Mouse (Mus musculus): ENCODE results near the gene Fcrl6.

Fcrl6 gene

GRCm38 (mm10) chr1:172562641-172563464 lies 39.5 kb downstream of the Fcrl6 start:
- in situ Hi-C loops (cut with MboI; ENCODE audit: low pct_unique_long_range_greater_than_20kb in 1 of 2, low sequenced_read_pairs in 2 of 2, unreplicated experiment in 1 of 2), result no loop called here

- in situ Hi-C loops (cut with MboI; ENCODE audit: low pct_unique_long_range_greater_than_20kb in 1 of 2, low sequenced_read_pairs in 2 of 2, unreplicated experiment in 1 of 2), result no loop called here
Measured at GRCm38 (mm10) chr1:172555638-172556037, 46.7 kb downstream of the Fcrl6 start, which contains the start of gene Vsig8. TSS of gene Vsig8 (plus strand) at chr1:172555938.

GRCm38 (mm10) chr1:172552623-172553022 lies 49.7 kb downstream of the Fcrl6 start:
- in situ Hi-C loops (cut with MboI; ENCODE audit: low pct_unique_long_range_greater_than_20kb in 1 of 2, low sequenced_read_pairs in 2 of 2, unreplicated experiment in 1 of 2), result no loop called here

DNA sequence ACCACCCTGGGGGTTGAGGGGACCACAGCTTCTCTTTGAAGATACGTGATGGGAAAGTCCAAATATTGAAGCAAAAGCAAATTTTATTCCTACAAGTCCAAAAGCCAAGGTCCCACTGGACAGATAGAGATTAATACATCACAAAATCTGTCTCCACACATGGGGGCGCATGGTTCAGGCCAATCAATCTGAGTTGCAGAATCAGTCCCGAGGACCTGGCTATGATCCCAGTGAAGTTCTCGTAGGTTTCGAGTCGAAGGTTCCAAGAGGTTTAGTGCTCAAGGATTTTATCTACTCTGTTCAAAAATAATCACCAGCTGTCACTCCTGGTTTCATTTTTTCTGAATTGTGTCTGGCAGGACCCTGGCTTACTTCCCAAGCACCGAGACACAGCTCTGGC lies 51.3 kb downstream of the Fcrl6 start:
- in situ Hi-C loops (cut with MboI; ENCODE audit: low pct_unique_long_range_greater_than_20kb in 1 of 2, low sequenced_read_pairs in 2 of 2, unreplicated experiment in 1 of 2), result no loop called here

DNA sequence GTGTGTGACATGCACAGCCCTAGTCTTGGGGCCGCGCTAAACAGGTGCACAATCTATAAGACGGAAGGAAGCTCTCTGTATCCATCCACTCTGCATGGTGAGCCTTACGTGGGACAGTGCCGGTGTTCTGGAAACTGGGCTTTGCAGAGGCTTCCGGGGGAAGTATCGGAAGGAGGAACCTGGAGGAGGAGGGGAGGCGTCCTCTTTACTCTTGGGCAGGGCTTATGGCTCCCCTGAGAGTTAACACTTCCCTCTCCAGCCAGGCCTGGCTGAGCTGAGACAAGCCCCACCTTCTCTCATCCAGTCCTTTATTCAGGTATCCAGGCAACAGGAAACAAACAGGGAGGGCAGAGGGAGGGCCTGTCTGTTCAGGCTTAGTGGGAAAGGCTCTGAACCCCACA lies 51.8 kb downstream of the Fcrl6 start:
- in situ Hi-C loops (cut with MboI; ENCODE audit: low pct_unique_long_range_greater_than_20kb in 1 of 2, low sequenced_read_pairs in 2 of 2, unreplicated experiment in 1 of 2), result no loop called here

GRCm38 (mm10) chr1:172549717-172550116 lies 52.6 kb downstream of the Fcrl6 start:
- in situ Hi-C loops (cut with MboI; ENCODE audit: low pct_unique_long_range_greater_than_20kb in 1 of 2, low sequenced_read_pairs in 2 of 2, unreplicated experiment in 1 of 2), result no loop called here

DNA sequence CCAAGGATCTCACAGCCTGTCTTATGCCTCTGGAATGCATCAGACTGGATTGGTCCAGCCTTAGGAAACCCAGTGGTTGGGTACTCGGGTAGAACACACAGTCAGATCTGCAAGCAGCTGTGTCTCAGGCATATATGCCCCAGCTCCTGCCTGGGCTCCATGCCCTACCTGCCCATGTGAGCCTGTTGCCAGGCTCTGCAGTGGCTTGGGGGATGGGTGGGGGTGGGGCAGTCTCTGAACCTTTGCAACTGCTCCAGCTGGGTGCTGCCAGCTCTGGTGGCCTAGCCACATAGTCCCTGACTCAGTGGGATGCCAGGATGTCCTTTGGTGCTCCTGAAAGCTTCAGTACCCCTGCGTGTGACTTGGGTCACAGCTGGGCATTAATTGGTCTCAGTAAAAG lies 53.0 kb downstream of the Fcrl6 start:
- in situ Hi-C loops (cut with MboI; ENCODE audit: low pct_unique_long_range_greater_than_20kb in 1 of 2, low sequenced_read_pairs in 2 of 2, unreplicated experiment in 1 of 2), result no loop called here

DNA sequence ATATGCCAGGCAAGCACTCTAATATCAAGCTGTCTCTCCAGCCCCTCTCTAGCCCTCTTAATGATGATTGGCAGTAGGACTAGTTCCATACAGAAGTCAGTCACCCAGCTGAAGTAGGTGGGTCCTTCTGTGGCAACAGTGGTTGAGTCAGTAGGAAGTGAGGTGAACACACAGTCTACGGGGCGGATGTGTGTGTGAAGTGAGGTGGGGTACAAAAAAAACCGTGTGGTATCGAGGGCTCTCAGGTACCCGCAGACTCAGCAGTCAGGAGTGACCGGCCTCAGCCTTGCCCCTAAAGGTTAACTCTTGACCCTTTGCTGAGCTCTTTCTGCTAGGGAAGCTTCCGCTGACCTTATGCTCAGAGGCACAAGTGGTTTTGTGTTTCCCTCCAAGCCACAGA lies 53.9 kb downstream of the Fcrl6 start:
- in situ Hi-C loops (cut with MboI; ENCODE audit: low pct_unique_long_range_greater_than_20kb in 1 of 2, low sequenced_read_pairs in 2 of 2, unreplicated experiment in 1 of 2), result no loop called here

Measured in mouse embryonic stem cell (cell line).